In the genomic region with DNA sequence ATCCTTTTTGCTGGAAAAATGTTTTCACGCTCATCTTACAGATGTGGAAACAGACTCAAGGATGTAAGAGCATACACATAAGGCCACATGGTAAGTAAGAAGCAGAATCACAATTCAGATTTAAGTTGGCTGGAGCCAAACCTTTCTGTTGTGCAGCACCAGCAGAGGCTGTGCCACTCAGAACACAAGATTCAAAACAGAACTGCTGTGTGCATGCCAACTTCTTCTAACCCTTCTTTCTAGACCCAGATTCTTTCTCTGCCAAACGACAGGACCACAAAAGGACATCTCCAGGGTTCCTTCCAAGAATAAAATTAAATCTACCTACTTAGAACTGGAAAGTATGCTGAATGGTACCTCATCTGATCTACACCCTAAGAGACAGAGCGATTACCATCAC, we compare ENCODE assay signal across 9 mouse cellular contexts. TPM values are rescaled to one million over a fixed set of nuclear protein-coding genes. Genes with fewer than 3 reads are reported as not detected.
A peak's percentile ranks its signal among the peaks of the same experiment; 100 is the strongest.
DNase-seq lines count a peak whose midpoint lies in the region; ATAC-seq and TF ChIP-seq lines count a peak whose summit lies in the region.
"Had no signal": no experiment of that assay in that cellular context is flagged by ENCODE, and none has a peak within 500 bp of the region (broad histone marks: within the 10 kb centered on the region; RNA-seq: fewer than 3 reads in every experiment).

No protein-coding gene starts in this region.

- no peak for DNase-seq in heart, postnatal 14 days
- no peak for DNase-seq in lung, embryonic 14.5 days
- no peak for DNase-seq in lung, adult 18-20 months
- DNase-seq in midbrain, postnatal 0 days (ENCODE audit: low spot score) = peak; percentile 12
- DNase-seq in embryo, embryonic 11 days = no peak
- DNase-seq in thymus, postnatal 10 days (ENCODE audit: low spot score in 2 of 2) = no peak
- DNase-seq: cerebellum, adult 11-12 months had no signal

- 78% methylated on average over 3 of the region's 3 CpGs for WGBS in heart, embryonic 12.5 days
- WGBS in lung, embryonic 14.5 days = 61% methylated on average over 3 of the region's 3 CpGs
- WGBS in forebrain, embryonic 12.5 days = 78% methylated on average over 3 of the region's 3 CpGs
- WGBS in midbrain, postnatal 0 days = 74% methylated on average over 3 of the region's 3 CpGs

- no peaks in the 10 kb centered on the region for H3K9me3 ChIP-seq in heart, embryonic 12.5 days (replicated peaks)
- no peaks in the 10 kb centered on the region for H3K9me3 ChIP-seq in lung, embryonic 14.5 days (ENCODE audit: low read depth, low read length)
- H3K9me3 ChIP-seq in forebrain, embryonic 12.5 days = no peaks in the 10 kb centered on the region
- no peaks in the 10 kb centered on the region for H3K9me3 ChIP-seq in midbrain, postnatal 0 days (ENCODE audit: low read length)

- no peak overlapping the region for H3K4me3 ChIP-seq in heart, embryonic 12.5 days
- no peak overlapping the region for H3K4me3 ChIP-seq in lung, embryonic 14.5 days (ENCODE audit: low read depth, low read length)
- no peak overlapping the region for H3K4me3 ChIP-seq in forebrain, embryonic 12.5 days (replicated peaks)
- H3K4me3 ChIP-seq in midbrain, postnatal 0 days (ENCODE audit: low read depth, low read length) = no peak overlapping the region

- 0 out of 2 replicates have a peak, but pooled peaks cover 7% of the 10 kb centered on the region for H3K36me3 ChIP-seq in heart, embryonic 12.5 days
- H3K36me3 ChIP-seq in lung, embryonic 14.5 days (ENCODE audit: insufficient read depth) = no peaks in the 10 kb centered on the region
- H3K36me3 ChIP-seq in forebrain, embryonic 12.5 days (replicated peaks) = no peaks in the 10 kb centered on the region
- H3K36me3 ChIP-seq in midbrain, postnatal 0 days (ENCODE audit: insufficient read depth, low read length) = no peaks in the 10 kb centered on the region

- H3K4me2 ChIP-seq in heart, embryonic 12.5 days = no peak overlapping the region
- no peak overlapping the region for H3K4me2 ChIP-seq in lung, embryonic 14.5 days
- no peak overlapping the region for H3K4me2 ChIP-seq in forebrain, embryonic 12.5 days
- no peak overlapping the region for H3K4me2 ChIP-seq in midbrain, postnatal 0 days (ENCODE audit: low read depth, low read length, poor library complexity, severe bottlenecking)

- TF ChIP-seq CTCF in lung, embryonic 14.5 days (IDR thresholded peaks at IDR 0.05; ENCODE audit: low read depth) = no peak
- TF ChIP-seq CTCF in midbrain, postnatal 0 days (IDR thresholded peaks at IDR 0.05) = no peak

- 0 out of 2 replicates have a peak overlapping the region, but pooled peaks have one; percentile 4 for H3K27ac ChIP-seq in heart, embryonic 12.5 days (ENCODE audit: poor library complexity, severe bottlenecking)
- peak overlapping the region; percentile 70 for H3K27ac ChIP-seq in lung, embryonic 14.5 days (ENCODE audit: low read depth)
- peak overlapping the region; percentile 63; the same call in 1 of the 2 replicates for H3K27ac ChIP-seq in forebrain, embryonic 12.5 days
- H3K27ac ChIP-seq in midbrain, postnatal 0 days (ENCODE audit: low read depth, low read length) = 0 out of 2 replicates have a peak overlapping the region, but pooled peaks have one; percentile 43

- no peaks in the 10 kb centered on the region for H3K27me3 ChIP-seq in heart, embryonic 12.5 days (replicated peaks)
- H3K27me3 ChIP-seq in lung, embryonic 14.5 days (ENCODE audit: insufficient read depth, low read length) = no peaks in the 10 kb centered on the region
- H3K27me3 ChIP-seq in forebrain, embryonic 12.5 days = no peaks in the 10 kb centered on the region
- no peaks in the 10 kb centered on the region for H3K27me3 ChIP-seq in midbrain, postnatal 0 days (ENCODE audit: insufficient read depth, low read length)

- peaks cover 38% of the 10 kb centered on the region for H3K4me1 ChIP-seq in heart, embryonic 12.5 days (replicated peaks)
- peaks cover 20% of the 10 kb centered on the region for H3K4me1 ChIP-seq in lung, embryonic 14.5 days (ENCODE audit: insufficient read depth)
- peaks cover 26% of the 10 kb centered on the region for H3K4me1 ChIP-seq in forebrain, embryonic 12.5 days
- H3K4me1 ChIP-seq in midbrain, postnatal 0 days (ENCODE audit: insufficient read depth, low read length) = no peaks in the 10 kb centered on the region

- intact Hi-C loops in heart, postnatal 14 days (cut with DNase I) = loop anchor here (2.0 kb wide), 1 partner anchor 21 kb away; a partner anchor contains a TSS

- no peak for ATAC-seq in heart, embryonic 12.5 days (ENCODE audit: insufficient number of reproducible peaks, low FRiP score)
- no peak for ATAC-seq in lung, embryonic 14.5 days (ENCODE audit: insufficient read depth)
- no peak for ATAC-seq in forebrain, embryonic 12.5 days (ENCODE audit: low FRiP score)
- no peak for ATAC-seq in midbrain, postnatal 0 days (ENCODE audit: low FRiP score)

- H3K9ac ChIP-seq in heart, embryonic 12.5 days = no peak overlapping the region
- H3K9ac ChIP-seq in lung, embryonic 14.5 days = 0 out of 2 replicates have a peak overlapping the region, but pooled peaks have one; percentile 15
- H3K9ac ChIP-seq in forebrain, embryonic 12.5 days = no peak overlapping the region
- no peak overlapping the region for H3K9ac ChIP-seq in midbrain, postnatal 0 days (replicated peaks; ENCODE audit: low read length, poor library complexity, severe bottlenecking)

RNA-seq across cellular contexts. Expression of a gene that starts 3.3 kb away (rescaled TPM):
- polyA plus RNA-seq in heart, embryonic 12.5 days (2016; fragmentation: Nextera tagmentation; extraction: Ambion mirVana) = 2.7 and 2.8 TPM in 2 replicates
- total RNA-seq in heart, postnatal 14 days (2021) = 1 to 10 TPM; 1.2 to 1.6 TPM
- polyA plus RNA-seq in lung, embryonic 14.5 days (2014; fragmentation: Nextera tagmentation; extraction: Ambion mirVana) = 2.7 and 3.6 TPM in 2 replicates
- polyA plus RNA-seq in forebrain, embryonic 12.5 days (2016; fragmentation: Nextera tagmentation; extraction: Ambion mirVana) = 1.7 and 3.5 TPM in 2 replicates
- 0.61 and 0.66 TPM in 2 replicates for total RNA-seq in midbrain, postnatal 0 days (2014; rRNA removed)
- 1.2 and 2.4 TPM in 2 replicates for polyA plus RNA-seq in midbrain, postnatal 0 days (2015; fragmentation: Nextera tagmentation; extraction: Ambion mirVana)

RNA-seq across cellular contexts. Expression of a gene that starts 21.8 kb away (rescaled TPM):
- polyA plus RNA-seq in heart, embryonic 12.5 days (2016; fragmentation: Nextera tagmentation; extraction: Ambion mirVana) = 99.7 and 100 TPM in 2 replicates
- 10 to 100 TPM; 50.0 to 52.9 TPM for total RNA-seq in heart, postnatal 14 days (2021)
- polyA plus RNA-seq in lung, embryonic 14.5 days (2014; fragmentation: Nextera tagmentation; extraction: Ambion mirVana) = 69.2 and 71.2 TPM in 2 replicates
- polyA plus RNA-seq in forebrain, embryonic 12.5 days (2016; fragmentation: Nextera tagmentation; extraction: Ambion mirVana) = 55.5 and 56.0 TPM in 2 replicates
- total RNA-seq in midbrain, postnatal 0 days (2014; rRNA removed) = 86.9 and 87.4 TPM in 2 replicates
- polyA plus RNA-seq in midbrain, postnatal 0 days (2015; fragmentation: Nextera tagmentation; extraction: Ambion mirVana) = 70.6 and 74.6 TPM in 2 replicates

RNA-seq across cellular contexts. Expression of a gene that starts 49.7 kb away (rescaled TPM):
- 130 and 133 TPM in 2 replicates for polyA plus RNA-seq in heart, embryonic 12.5 days (2016; fragmentation: Nextera tagmentation; extraction: Ambion mirVana)
- 10 to 100 TPM; 11.2 to 12.1 TPM for total RNA-seq in heart, postnatal 14 days (2021)
- 281 and 288 TPM in 2 replicates for polyA plus RNA-seq in lung, embryonic 14.5 days (2014; fragmentation: Nextera tagmentation; extraction: Ambion mirVana)
- polyA plus RNA-seq in forebrain, embryonic 12.5 days (2016; fragmentation: Nextera tagmentation; extraction: Ambion mirVana) = 252 and 254 TPM in 2 replicates
- 47.4 and 58.1 TPM in 2 replicates for total RNA-seq in midbrain, postnatal 0 days (2014; rRNA removed)
- polyA plus RNA-seq in midbrain, postnatal 0 days (2015; fragmentation: Nextera tagmentation; extraction: Ambion mirVana) = 71.1 and 73.2 TPM in 2 replicates

RNA-seq across cellular contexts. Expression of a gene that starts 52.6 kb away (rescaled TPM):
- polyA plus RNA-seq in heart, embryonic 12.5 days (2016; fragmentation: Nextera tagmentation; extraction: Ambion mirVana) = 21.9 and 23.0 TPM in 2 replicates
- 10 to 100 TPM; 20.0 to 22.9 TPM for total RNA-seq in heart, postnatal 14 days (2021)
- 23.2 and 24.7 TPM in 2 replicates for polyA plus RNA-seq in lung, embryonic 14.5 days (2014; fragmentation: Nextera tagmentation; extraction: Ambion mirVana)
- 35.1 and 35.9 TPM in 2 replicates for polyA plus RNA-seq in forebrain, embryonic 12.5 days (2016; fragmentation: Nextera tagmentation; extraction: Ambion mirVana)
- 6.3 and 7.0 TPM in 2 replicates for total RNA-seq in midbrain, postnatal 0 days (2014; rRNA removed)
- 24.4 and 25.9 TPM in 2 replicates for polyA plus RNA-seq in midbrain, postnatal 0 days (2015; fragmentation: Nextera tagmentation; extraction: Ambion mirVana)

RNA-seq across cellular contexts. Expression of a gene that starts 58.5 kb away (rescaled TPM):
- polyA plus RNA-seq in heart, embryonic 12.5 days (2016; fragmentation: Nextera tagmentation; extraction: Ambion mirVana) = 801 and 832 TPM in 2 replicates
- 100 to 1,000 TPM; 461 to 503 TPM for total RNA-seq in heart, postnatal 14 days (2021)
- 1,349 and 1,368 TPM in 2 replicates for polyA plus RNA-seq in lung, embryonic 14.5 days (2014; fragmentation: Nextera tagmentation; extraction: Ambion mirVana)
- polyA plus RNA-seq in forebrain, embryonic 12.5 days (2016; fragmentation: Nextera tagmentation; extraction: Ambion mirVana) = 883 and 905 TPM in 2 replicates
- total RNA-seq in midbrain, postnatal 0 days (2014; rRNA removed) = 541 and 706 TPM in 2 replicates
- polyA plus RNA-seq in midbrain, postnatal 0 days (2015; fragmentation: Nextera tagmentation; extraction: Ambion mirVana) = 597 and 607 TPM in 2 replicates

Comparison
In these comparisons a context has a peak if more than half of its experiments do, and no peak if none do; other contexts are left out.
1. H3K27ac ChIP-seq: peak in every context shown above with its lines; median percentile 70 in lung, embryonic 14.5 days; 63 in forebrain, embryonic 12.5 days; 43 in midbrain, postnatal 0 days; 4 in heart, embryonic 12.5 days.